Mouse (Mus musculus): ENCODE results near the gene Reep6.

DNA sequence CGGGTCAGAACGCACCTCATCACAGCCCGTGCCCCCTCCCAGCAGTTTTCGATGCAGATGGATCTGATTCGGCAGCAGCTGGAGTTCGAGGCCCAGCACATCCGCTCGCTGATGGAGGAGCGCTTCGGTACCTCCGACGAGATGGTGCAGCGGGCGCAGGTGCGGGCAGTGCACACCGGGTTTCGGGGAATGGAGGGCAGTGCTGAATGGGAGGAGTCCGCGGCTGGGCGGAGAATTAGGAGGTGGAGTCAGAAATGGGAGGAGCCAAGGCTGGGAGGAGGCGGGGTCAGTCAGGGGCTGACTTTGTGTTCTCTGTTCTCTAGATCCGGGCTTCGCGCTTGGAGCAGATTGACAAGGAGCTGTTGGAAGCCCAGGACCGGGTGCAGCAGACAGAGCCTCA is 24.9 kb upstream of the Reep6 start:
- TF ChIP-seq CTCF (conservative IDR thresholded peaks at IDR 0.05; ENCODE audit: insufficient read depth, insufficient read length, low read depth, low read length) (no peak), POLR2A (IDR thresholded peaks at IDR 0.05; ENCODE audit: low read depth, low read length) (no peak)
